Mouse (Mus musculus): ENCODE measurements around the gene Rsrc1.
A peak's percentile ranks its signal among the peaks of the same experiment; 100 is the strongest.

The Rsrc1 gene

GRCm38 (mm10) chr3:67280247-67280646 is 299.1 kb downstream of the Rsrc1 start:
- no peak for DNase-seq (ENCODE audit: low spot score)

- no peak for DNase-seq (ENCODE audit: low spot score)
Measured at GRCm38 (mm10) chr3:67284039-67284438, 302.8 kb downstream of the Rsrc1 start.

DNA sequence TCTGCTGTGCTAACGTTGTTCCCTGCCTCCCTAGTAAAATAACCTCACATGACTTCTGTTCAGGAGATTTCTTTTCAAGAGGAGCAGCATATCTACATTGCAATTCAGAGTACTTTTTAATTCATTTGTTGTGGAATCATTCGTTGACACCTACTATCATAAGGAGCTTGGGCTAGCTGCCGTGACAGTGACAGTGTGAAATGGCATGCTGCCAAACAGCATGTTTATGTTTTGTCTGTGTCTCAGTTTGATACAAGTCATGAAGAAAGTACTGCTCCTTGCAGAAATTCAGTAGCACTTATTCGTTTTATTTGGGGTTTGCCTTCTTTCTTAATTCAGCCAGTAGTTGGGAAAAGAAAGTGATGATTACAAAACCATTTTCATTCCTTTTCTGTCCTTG is 303.7 kb downstream of the Rsrc1 start:
- no peak for DNase-seq (ENCODE audit: low spot score)

GRCm38 (mm10) chr3:67288664-67289063 is 307.5 kb downstream of the Rsrc1 start:
- DNase-seq (ENCODE audit: low spot score) = no peak

DNA sequence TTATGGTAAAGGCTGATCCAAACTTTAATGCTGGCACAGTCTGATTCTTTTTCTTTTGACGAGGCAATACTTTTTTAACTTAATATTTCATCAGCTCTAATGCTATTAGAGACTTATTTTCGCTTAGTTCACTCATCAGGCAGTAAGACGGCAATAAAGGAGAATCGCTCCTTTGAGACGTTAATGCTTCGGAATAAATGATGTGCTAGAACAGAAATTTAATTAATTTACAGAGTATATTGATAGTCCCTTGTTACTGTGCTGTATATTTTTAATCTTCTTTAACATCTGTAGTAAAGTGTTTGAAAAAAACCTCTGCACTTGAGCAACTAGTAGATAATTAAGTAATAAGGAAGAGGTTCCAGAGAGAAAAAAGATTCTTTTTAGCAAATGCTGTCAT is 308.3 kb downstream of the Rsrc1 start:
- DNase-seq (ENCODE audit: low spot score) = no peak

DNA sequence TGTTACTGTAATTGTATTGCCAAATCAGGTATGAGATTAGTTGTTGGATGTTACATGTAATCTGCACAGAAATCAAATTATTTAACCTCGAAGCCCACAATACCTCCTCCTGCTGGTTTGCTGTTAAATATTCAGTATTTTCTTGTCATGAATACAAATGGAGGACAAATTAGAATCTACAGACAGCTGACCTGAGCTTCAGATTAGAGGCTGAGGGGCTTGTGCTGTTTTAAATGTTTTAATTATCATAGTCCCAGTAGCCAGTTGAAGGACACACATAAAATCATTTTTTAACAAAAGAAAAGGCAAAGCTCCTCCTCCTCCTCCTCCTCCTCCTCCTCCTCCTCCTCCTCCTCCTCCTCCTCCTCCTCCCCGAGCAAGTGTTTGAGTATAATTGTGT is 327.5 kb downstream of the Rsrc1 start:
- no peak for DNase-seq (ENCODE audit: low spot score)

- peak; percentile 14 for DNase-seq (ENCODE audit: low spot score)
Measured at GRCm38 (mm10) chr3:67309644-67310311, 328.6 kb downstream of the Rsrc1 start.

- DNase-seq (ENCODE audit: low spot score) = peak; percentile 60
Measured at GRCm38 (mm10) chr3:67311436-67311835, 330.2 kb downstream of the Rsrc1 start.

- no peak for DNase-seq (ENCODE audit: low spot score)
Measured at GRCm38 (mm10) chr3:67322422-67322821, 341.2 kb downstream of the Rsrc1 start.

- no peak for DNase-seq (ENCODE audit: low spot score)
Measured at GRCm38 (mm10) chr3:67339558-67339957, 358.4 kb downstream of the Rsrc1 start.

GRCm38 (mm10) chr3:67340921-67341320 is 359.7 kb downstream of the Rsrc1 start:
- no peak for DNase-seq (ENCODE audit: low spot score)

- peak; percentile 67 for DNase-seq (ENCODE audit: low spot score)
Measured at GRCm38 (mm10) chr3:67343004-67343662, 361.9 kb downstream of the Rsrc1 start.

- DNase-seq (ENCODE audit: low spot score) = peak; percentile 83
Measured at GRCm38 (mm10) chr3:67344599-67344998, 363.4 kb downstream of the Rsrc1 start.

DNA sequence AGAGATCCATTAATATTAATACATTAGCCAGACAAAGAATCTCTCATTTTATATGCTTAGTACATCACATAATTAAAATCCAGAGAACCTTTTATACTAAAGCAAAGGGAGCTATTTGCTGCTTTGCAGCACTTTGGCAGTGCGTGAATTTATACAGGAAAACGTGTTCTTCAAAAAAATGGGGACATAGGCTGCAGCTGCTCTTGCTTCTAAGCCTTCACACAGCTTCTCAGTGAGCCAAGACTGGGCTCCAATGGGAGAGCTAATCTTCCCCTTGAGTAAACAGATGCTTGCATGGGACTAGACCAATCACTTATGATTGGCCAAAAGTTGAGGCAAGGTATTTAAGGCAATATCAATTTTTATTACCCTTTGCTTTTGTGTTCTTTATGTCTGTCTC is 365.5 kb downstream of the Rsrc1 start:
- DNase-seq (ENCODE audit: low spot score) = no peak

DNA sequence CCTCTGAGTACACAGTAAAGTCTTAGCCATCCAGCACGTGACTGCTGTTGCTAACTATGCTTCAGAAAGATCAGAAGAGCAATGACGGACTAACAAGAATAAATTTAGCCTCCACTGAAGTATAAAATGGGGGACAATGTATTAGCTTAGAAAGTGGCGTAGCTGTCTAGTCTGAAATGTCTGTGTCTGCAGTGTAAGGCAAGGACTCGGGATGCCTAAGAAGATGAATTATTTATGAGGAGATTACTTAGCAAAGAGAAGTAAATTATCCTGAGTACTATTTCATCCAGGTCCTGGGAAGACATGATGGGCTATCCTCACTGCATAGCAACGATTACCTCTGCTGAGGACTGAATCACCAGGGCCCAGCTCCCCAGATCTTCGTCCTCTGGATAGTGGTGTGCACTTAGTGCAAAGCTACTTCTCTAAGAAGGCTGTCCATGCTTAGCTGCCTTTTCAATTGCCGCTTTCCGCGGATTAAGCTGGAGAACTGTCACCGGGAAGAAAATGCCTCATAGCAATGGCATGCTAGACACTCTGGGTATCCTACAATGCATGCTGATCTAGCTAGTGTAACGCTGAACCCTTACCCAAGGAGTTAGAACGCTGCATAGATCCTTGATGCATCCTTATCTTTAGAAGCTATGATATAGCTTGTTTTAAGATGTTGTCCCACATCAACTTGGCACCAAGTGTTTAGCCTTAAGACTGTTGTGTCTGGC is 370.4 kb downstream of the Rsrc1 start:
- DNase-seq (ENCODE audit: low spot score) = no peak

- peak; percentile 73 for DNase-seq (ENCODE audit: low spot score)
Measured at GRCm38 (mm10) chr3:67352128-67352762, 371.1 kb downstream of the Rsrc1 start.

DNA sequence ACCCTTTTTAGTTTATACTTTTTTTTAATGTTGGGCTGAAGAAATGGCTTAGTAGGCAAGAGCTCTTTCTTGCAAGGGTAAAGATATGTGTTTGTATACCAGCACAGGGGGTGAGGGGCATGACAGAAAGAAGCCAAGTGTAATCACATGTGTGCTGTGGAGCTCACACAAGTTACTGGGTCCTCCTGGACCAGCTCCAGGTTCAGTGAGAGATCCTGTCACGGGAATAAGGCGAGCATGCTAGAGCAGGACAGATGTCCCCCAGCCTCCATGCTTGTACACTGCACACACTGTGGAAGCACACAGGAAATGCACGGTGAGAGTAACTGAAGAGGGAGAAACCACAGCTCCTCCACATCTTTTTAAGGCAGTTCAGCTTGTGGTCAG is 371.6 kb downstream of the Rsrc1 start:
- DNase-seq (ENCODE audit: low spot score) = no peak

DNA sequence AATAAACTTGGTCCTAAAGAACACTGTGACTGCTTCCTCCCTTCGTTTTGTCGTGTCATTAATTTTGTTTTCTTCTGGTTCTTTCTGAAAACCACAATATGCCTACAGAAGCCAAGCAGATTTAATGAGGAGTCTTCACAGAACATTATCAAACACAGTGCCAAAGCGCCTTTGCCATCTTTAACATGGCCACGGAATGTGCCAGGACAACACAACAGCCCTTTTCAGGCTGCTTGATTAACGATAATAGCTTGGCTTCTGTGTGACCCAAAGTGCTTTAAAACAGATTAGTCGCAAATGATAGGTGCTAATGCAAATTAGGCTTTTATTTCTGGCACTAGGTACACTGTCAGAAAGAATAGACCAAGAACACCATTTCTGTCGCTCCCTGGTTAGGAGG is 377.2 kb downstream of the Rsrc1 start:
- no peak for DNase-seq (ENCODE audit: low spot score)

GRCm38 (mm10) chr3:67366087-67366892 is 385.1 kb downstream of the Rsrc1 start:
- no peak for DNase-seq (ENCODE audit: low spot score)

GRCm38 (mm10) chr3:67367481-67367880 is 386.3 kb downstream of the Rsrc1 start:
- DNase-seq (ENCODE audit: low spot score) = no peak

DNA sequence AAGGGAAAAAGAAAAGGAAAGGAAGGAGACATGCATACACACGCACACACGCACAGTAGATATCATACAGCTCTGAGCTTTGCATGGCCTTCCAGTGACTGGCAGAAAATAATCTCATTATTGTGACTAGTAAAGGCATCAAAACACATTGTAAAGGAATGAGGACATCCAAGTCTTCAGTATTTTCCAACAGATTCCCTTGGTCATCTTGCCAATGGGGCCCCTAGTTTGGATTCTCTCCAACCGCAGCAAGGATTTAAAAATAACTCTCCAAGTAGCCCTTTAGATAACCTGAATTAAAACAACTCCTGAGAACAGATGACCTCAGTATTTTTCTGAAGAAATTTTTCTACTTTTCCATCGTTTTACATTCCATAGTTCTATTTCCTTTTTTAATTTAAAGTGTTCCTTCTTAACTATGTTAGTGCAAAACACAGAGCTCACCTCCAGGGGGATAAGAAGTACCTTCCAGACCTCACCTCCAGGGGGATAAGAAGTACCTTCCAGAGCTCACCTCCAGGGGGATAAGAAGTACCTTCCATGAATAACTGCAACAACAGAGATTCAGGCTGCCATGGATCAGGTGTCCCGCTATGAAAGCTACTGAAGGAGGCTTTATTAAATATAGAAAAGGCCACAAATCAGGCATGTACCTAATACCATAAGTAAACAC is 388.4 kb downstream of the Rsrc1 start:
- no peak for DNase-seq (ENCODE audit: low spot score)

Data from embryo, embryonic 10 days (tissue).